Mouse (Mus musculus): Measurements from ENCODE around the gene Rybp. TPM values are rescaled to one million over a fixed set of nuclear protein-coding genes. Genes with fewer than 3 reads are reported as not detected.
A peak's percentile ranks its signal among the peaks of the same experiment; 100 is the strongest.

The Rybp gene
- polyA plus RNA-seq, 2 experiments, result 17.2 to 59.0 TPM

DNA sequence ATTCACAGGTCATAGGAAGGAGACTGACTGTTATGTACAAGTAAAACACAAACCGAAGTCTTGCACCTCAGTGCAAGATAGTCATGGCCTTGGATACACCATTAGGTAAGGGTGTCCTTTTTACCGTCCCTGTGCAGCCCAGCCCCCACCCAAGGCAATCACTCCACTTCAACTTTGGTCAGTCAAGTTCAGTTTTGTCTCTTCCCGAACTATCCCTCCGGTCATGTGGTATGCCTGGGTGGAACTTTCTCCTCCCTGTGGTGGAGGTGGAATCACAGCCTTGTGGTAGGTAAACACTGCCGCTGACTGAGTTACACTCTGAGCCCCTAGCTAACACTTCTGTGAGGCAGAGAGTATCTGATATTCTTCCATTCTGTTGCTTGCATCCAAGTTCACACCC, 1.8 kb upstream of the Rybp start:
- WGBS, result 80% methylated on average over 5 of the region's 5 CpGs
- Histone ChIP-seq H3K4me2 (replicated peaks; ENCODE audit: low read depth, low read length, severe bottlenecking) (no peak overlapping the region), H3K27me3 (ENCODE audit: control insufficient read depth, insufficient read depth, low read length) (0 out of 2 replicates have a peak, but pooled peaks cover 4% of the 10 kb centered on the region), H3K4me3 (replicated peaks; ENCODE audit: low read length) (no peak overlapping the region), H3K27ac (replicated peaks; ENCODE audit: low read depth, low read length) (no peak overlapping the region), H3K9me3 (ENCODE audit: control insufficient read depth, low read length) (no peaks in the 10 kb centered on the region), H3K4me1 (ENCODE audit: control insufficient read depth, insufficient read depth, low read length) (peaks cover 20% of the 10 kb centered on the region), H3K9ac (ENCODE audit: low read depth, low read length, severe bottlenecking) (no peak overlapping the region), H3K36me3 (ENCODE audit: control insufficient read depth, insufficient read depth, low read length) (no peaks in the 10 kb centered on the region)
- TF ChIP-seq POLR2A (IDR thresholded peaks at IDR 0.05; ENCODE audit: borderline replicate concordance, extremely low read depth, insufficient read depth, insufficient read length), result no peak
- DNase-seq (ENCODE audit: low spot score) (no peak), ATAC-seq (ENCODE audit: low FRiP score, low read depth) (no peak)

DNA sequence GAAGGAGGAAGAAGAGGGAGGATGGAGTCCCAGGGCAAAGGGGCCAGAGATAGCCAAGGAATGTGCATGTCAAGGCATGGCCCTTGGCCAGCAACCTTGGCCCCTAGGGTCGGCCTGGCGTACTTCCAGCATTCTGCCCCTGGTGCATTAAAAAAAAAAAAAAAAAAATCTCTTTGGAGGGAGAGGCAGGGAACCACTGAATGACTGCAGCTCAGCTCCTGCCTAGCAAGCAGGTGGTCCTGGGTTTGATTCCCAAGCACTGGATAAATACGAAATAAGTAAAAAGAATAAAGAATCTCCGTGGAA, 1.4 kb upstream of the Rybp start:
- no peak overlapping the region for H3K9ac ChIP-seq (ENCODE audit: low read depth, low read length, severe bottlenecking)
- H3K36me3 ChIP-seq (ENCODE audit: control insufficient read depth, insufficient read depth, low read length), result no peaks in the 10 kb centered on the region
- 59% methylated on average over 4 of the region's 4 CpGs for WGBS
- TF ChIP-seq POLR2A (IDR thresholded peaks at IDR 0.05; ENCODE audit: borderline replicate concordance, extremely low read depth, insufficient read depth, insufficient read length), result no peak
- no peaks in the 10 kb centered on the region for H3K9me3 ChIP-seq (ENCODE audit: control insufficient read depth, low read length)
- no peak overlapping the region for H3K27ac ChIP-seq (replicated peaks; ENCODE audit: low read depth, low read length)
- H3K4me2 ChIP-seq (replicated peaks; ENCODE audit: low read depth, low read length, severe bottlenecking), result no peak overlapping the region
- no peak for ATAC-seq (ENCODE audit: low FRiP score, low read depth)
- H3K4me3 ChIP-seq (replicated peaks; ENCODE audit: low read length), result no peak overlapping the region
- no peak for DNase-seq (ENCODE audit: low spot score)
- 0 out of 2 replicates have a peak, but pooled peaks cover 4% of the 10 kb centered on the region for H3K27me3 ChIP-seq (ENCODE audit: control insufficient read depth, insufficient read depth, low read length)
- peaks cover 24% of the 10 kb centered on the region for H3K4me1 ChIP-seq (ENCODE audit: control insufficient read depth, insufficient read depth, low read length)

DNA sequence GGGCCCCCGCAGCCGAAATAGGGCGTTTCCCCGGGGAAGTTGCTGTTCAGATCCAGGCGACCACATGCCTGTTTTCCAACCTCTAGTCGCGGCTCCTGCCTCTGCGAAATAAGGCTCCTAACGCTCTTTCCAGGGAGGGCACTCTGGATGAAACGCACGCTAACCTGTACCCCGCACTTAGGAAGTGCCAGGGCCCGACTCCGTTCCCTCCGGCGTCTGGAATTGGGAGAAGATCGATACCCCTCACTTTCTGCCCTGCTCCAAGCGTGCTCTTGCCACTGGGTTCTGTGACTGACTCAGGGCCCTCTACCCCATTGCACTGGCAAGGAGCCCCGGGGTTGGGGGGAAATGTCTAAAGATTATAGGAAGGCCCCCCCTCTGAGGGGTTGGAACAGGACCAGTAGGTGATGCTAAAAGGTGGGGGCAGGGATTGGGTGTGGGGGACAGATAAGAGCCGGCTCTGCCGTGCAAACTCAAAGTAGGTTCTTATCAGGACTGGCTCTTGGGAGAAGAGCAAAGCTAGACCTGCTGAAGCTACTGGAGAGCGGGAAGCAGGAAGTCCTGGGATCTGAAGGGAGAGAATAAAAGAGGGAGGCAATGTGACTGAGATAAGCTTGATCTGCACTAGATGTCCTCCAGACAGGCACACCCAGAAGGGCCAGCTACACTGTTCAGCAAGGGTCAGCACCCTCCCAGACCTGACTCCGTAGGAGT, 888 bp upstream of the Rybp start:
- Histone ChIP-seq H3K36me3 (ENCODE audit: control insufficient read depth, insufficient read depth, low read length) (no peaks in the 10 kb centered on the region), H3K9ac (ENCODE audit: low read depth, low read length, severe bottlenecking) (peak overlapping the region; percentile 72), H3K4me2 (replicated peaks; ENCODE audit: low read depth, low read length, severe bottlenecking) (peak overlapping the region; percentile 94), H3K27me3 (ENCODE audit: control insufficient read depth, insufficient read depth, low read length) (0 out of 2 replicates have a peak, but pooled peaks cover 4% of the 10 kb centered on the region), H3K4me1 (ENCODE audit: control insufficient read depth, insufficient read depth, low read length) (peaks cover 28% of the 10 kb centered on the region), H3K27ac (replicated peaks; ENCODE audit: low read depth, low read length) (peak overlapping the region; percentile 73), H3K4me3 (replicated peaks; ENCODE audit: low read length) (peak overlapping the region; percentile 64), H3K9me3 (ENCODE audit: control insufficient read depth, low read length) (no peaks in the 10 kb centered on the region)
- no peak for ATAC-seq (ENCODE audit: low FRiP score, low read depth)
- 3% methylated on average over 23 of the region's 23 CpGs for WGBS
- no peak for DNase-seq (ENCODE audit: low spot score)
- TF ChIP-seq POLR2A (IDR thresholded peaks at IDR 0.05; ENCODE audit: borderline replicate concordance, extremely low read depth, insufficient read depth, insufficient read length), result no peak

DNA sequence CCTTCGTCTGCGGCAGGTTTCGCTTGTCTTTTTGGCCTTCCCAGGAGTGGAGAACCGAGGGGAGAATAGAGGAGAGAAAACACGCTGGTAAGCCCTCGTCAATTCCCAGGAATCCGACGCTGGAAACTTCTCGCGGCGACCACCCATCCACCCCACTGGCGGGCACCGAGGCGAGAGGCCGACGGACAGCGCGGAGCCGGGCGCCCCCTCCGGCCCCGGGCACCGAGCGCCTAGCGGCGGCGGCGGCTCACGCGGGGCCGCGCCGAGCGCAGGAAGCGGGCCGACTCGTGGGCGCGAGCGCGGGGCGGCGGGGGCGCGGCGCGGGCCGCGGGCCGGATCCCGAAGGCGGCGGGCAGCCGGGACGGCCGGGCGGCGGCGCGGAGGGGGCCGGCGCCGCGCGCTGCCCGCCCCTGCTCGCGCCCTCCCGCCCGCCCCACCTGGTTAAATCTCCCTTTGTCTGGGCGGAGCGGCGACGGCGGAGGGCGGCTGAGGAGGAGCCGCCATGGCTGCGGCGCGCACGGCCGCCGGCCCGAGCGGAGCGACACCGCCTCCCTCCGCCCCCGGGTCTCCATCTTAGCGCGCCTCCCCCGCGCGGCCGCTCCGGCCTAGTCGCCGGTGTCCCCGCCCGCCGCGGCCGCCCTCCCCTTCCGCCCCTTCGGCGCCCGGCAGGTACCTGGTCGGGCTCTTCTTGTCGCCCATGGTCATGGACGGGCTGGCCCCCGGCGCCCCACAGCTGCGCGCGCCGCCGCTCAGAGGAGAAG, 532 bp downstream of the Rybp start:
- H3K4me1 ChIP-seq (ENCODE audit: control insufficient read depth, insufficient read depth, low read length), result peaks cover 28% of the 10 kb centered on the region
- no peaks in the 10 kb centered on the region for H3K36me3 ChIP-seq (ENCODE audit: control insufficient read depth, insufficient read depth, low read length)
- H3K4me3 ChIP-seq (replicated peaks; ENCODE audit: low read length), result peak overlapping the region; percentile 64
- DNase-seq (ENCODE audit: low spot score) (peak; percentile 58), ATAC-seq (ENCODE audit: low FRiP score, low read depth) (peak; percentile 73)
- H3K27me3 ChIP-seq (ENCODE audit: control insufficient read depth, insufficient read depth, low read length), result 0 out of 2 replicates have a peak, but pooled peaks cover 4% of the 10 kb centered on the region
- peak overlapping the region; percentile 70 for H3K4me2 ChIP-seq (replicated peaks; ENCODE audit: low read depth, low read length, severe bottlenecking)
- H3K9ac ChIP-seq (ENCODE audit: low read depth, low read length, severe bottlenecking), result peak overlapping the region; percentile 93
- no peaks in the 10 kb centered on the region for H3K9me3 ChIP-seq (ENCODE audit: control insufficient read depth, low read length)
- H3K27ac ChIP-seq (replicated peaks; ENCODE audit: low read depth, low read length), result peak overlapping the region; percentile 95
- WGBS, result under 1% methylated on average over 62 of the region's 117 CpGs
- TF ChIP-seq POLR2A (IDR thresholded peaks at IDR 0.05; ENCODE audit: borderline replicate concordance, extremely low read depth, insufficient read depth, insufficient read length), result no peak

DNA sequence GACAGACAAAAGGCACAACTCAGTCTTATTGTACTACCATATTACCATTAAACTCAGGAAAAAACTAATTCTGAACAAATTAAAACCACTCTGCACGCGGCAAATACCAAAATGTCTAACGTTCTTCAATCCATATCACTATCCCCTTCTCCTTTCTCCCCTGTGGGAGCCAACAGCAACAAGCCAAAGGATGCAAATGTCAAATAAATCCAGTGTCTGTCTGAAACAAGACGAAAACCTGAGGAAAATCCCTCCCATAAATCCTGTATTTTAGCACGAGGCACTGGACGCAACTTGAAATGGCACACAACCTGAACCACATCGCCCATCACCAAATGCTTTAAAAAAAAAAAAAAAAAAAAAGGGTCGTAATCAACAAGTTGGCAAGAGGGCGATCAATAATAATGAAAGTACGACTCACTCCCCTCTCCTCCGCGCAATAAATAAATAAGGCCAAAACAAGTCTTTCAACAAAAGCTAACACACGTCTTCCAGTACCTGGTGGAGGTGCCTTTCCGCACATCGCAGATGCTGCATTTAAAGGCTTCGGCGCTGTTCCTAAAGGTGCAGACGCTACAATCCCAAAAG, 1.2 kb downstream of the Rybp start:
- Histone ChIP-seq H3K27ac (replicated peaks; ENCODE audit: low read depth, low read length) (peak overlapping the region; percentile 95), H3K4me1 (ENCODE audit: control insufficient read depth, insufficient read depth, low read length) (peaks cover 28% of the 10 kb centered on the region), H3K9ac (ENCODE audit: low read depth, low read length, severe bottlenecking) (peak overlapping the region; percentile 93), H3K4me2 (replicated peaks; ENCODE audit: low read depth, low read length, severe bottlenecking) (peak overlapping the region; percentile 70), H3K4me3 (replicated peaks; ENCODE audit: low read length) (peak overlapping the region; percentile 64), H3K9me3 (ENCODE audit: control insufficient read depth, low read length) (no peaks in the 10 kb centered on the region), H3K36me3 (ENCODE audit: control insufficient read depth, insufficient read depth, low read length) (no peaks in the 10 kb centered on the region), H3K27me3 (ENCODE audit: control insufficient read depth, insufficient read depth, low read length) (0 out of 2 replicates have a peak, but pooled peaks cover 4% of the 10 kb centered on the region)
- under 1% methylated on average over 18 of the region's 18 CpGs for WGBS
- TF ChIP-seq POLR2A (IDR thresholded peaks at IDR 0.05; ENCODE audit: borderline replicate concordance, extremely low read depth, insufficient read depth, insufficient read length), result no peak
- no peak for ATAC-seq (ENCODE audit: low FRiP score, low read depth)
- DNase-seq (ENCODE audit: low spot score), result no peak

All from limb, embryonic 14.5 days (tissue).